Mouse (Mus musculus) ES-Bruce4 (cell line): ENCODE measurements around the gene Zfp296.

ENCODE experiments used
- CTCF ChIP-seq: IDR thresholded peaks from one replicate; pipeline ENCODE4 v1.8.1; 2011; ENCODE audit warnings: low read depth, low read length
- POLR2A ChIP-seq: IDR thresholded peaks from one replicate; pipeline ENCODE4 v1.8.1; 2011; ENCODE audit warnings: low read length; ENCODE audit not compliant: insufficient read depth

DNA sequence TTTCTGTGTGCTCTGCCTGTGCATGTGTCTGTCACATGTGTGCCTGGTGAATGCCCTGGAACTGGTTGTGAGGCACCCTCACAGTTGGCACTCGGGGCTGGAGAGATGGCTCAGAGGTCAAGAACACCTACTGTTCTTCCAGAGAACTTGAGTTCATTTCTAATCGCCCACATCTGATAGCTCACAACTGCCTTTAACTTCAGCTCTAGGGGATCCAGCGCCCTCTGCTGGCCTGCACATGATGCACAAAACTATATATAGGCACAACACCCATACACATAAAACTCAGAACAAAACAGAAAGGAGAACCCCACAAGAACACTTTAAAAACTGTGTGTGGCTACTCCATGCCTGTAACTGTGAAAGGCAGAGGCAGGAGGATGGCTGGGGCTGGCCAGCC lies 12.1 kb downstream of the Zfp296 start:
- TF ChIP-seq CTCF, result peak; percentile 72
- TF ChIP-seq POLR2A, result no peak
